In the genomic region with DNA sequence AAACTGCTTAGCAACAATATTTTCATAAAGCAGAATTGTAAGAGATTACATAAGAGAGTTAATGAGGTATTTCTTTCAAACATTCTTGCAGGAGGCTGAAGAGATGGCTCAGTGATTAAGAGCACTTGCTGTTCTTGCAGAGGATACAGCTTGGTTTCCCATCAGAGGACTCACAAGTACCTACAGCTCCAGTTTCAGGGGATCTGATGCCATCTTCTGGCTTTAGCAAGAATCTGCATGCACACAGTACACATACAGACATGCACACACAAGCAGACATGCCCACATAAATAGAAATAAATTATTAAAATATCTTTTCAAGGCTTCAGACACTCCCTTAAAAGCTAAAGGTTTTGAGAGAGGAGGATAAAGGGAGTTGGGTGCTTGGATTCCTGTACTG, we compare ENCODE assay signal across 17 mouse cellular contexts. TPM values are rescaled to one million over a fixed set of nuclear protein-coding genes. Genes with fewer than 3 reads are reported as not detected.
A peak's percentile ranks its signal among the peaks of the same experiment; 100 is the strongest.
DNase-seq lines count a peak whose midpoint lies in the region; ATAC-seq and TF ChIP-seq lines count a peak whose summit lies in the region.
"Had no signal": no experiment of that assay in that cellular context is flagged by ENCODE, and none has a peak within 500 bp of the region (broad histone marks: within the 10 kb centered on the region; RNA-seq: fewer than 3 reads in every experiment).

No protein-coding gene starts in this region.

- no peak for ATAC-seq in embryonic facial prominence, embryonic 11.5 days (replicated peaks; ENCODE audit: insufficient number of reproducible peaks, low FRiP score, low TSS enrichment, low read depth)
- no peak for ATAC-seq in lung, embryonic 14.5 days (ENCODE audit: insufficient read depth)

- H3K36me3 ChIP-seq in embryonic facial prominence, embryonic 11.5 days (replicated peaks; ENCODE audit: control insufficient read depth, insufficient read depth, low read depth, low read length), result no peaks in the 10 kb centered on the region
- no peaks in the 10 kb centered on the region for H3K36me3 ChIP-seq in embryonic facial prominence, embryonic 10.5 days (replicated peaks)
- no peaks in the 10 kb centered on the region for H3K36me3 ChIP-seq in lung, embryonic 14.5 days (ENCODE audit: insufficient read depth)
- H3K36me3 ChIP-seq: hindbrain, embryonic 15.5 days; kidney, embryonic 15.5 days; liver, embryonic 15.5 days had no signal

- no peak overlapping the region for H3K27ac ChIP-seq in embryonic facial prominence, embryonic 11.5 days (replicated peaks; ENCODE audit: low read depth, low read length)
- H3K27ac ChIP-seq in embryonic facial prominence, embryonic 10.5 days (replicated peaks), result no peak overlapping the region
- H3K27ac ChIP-seq in lung, embryonic 14.5 days (ENCODE audit: low read depth), result no peak overlapping the region
- H3K27ac ChIP-seq in gastrocnemius, adult 2 months, result no peak overlapping the region
- H3K27ac ChIP-seq: hindbrain, embryonic 15.5 days; kidney, embryonic 15.5 days; liver, embryonic 15.5 days had no signal

- peak; percentile 3 for DNase-seq in embryonic facial prominence, embryonic 11.5 days (ENCODE audit: low spot score)
- no peak for DNase-seq in embryonic facial prominence, embryonic 10.5 days (ENCODE audit: low spot score)
- peak; percentile 15 for DNase-seq in lung, embryonic 14.5 days
- no peak for DNase-seq in lung, postnatal 4 days
- peak; percentile 19 for DNase-seq in ZHBTc4 (ENCODE audit: low read depth, low spot score)
- peak; percentile 12 for DNase-seq in retina, embryonic 14.5 days (ENCODE audit: low spot score)
- DNase-seq in heart, postnatal 10 days, result no peak
- DNase-seq in gastrocnemius, adult 2 months, result no peak
- DNase-seq: adrenal gland, adult 8-10 months; B cell, adult 2 months; heart, adult 11 months; left cerebral cortex, postnatal 4 days had no signal

- TF ChIP-seq CTCF in lung, embryonic 14.5 days (IDR thresholded peaks at IDR 0.05; ENCODE audit: low read depth), result peak; percentile 26; the same call in 1 of the 2 replicates
- TF ChIP-seq CTCF in gastrocnemius, adult 2 months (IDR thresholded peaks at IDR 0.05), result no peak

- H3K9ac ChIP-seq in embryonic facial prominence, embryonic 11.5 days (replicated peaks; ENCODE audit: low read length), result no peak overlapping the region
- H3K9ac ChIP-seq in lung, embryonic 14.5 days, result no peak overlapping the region
- H3K9ac ChIP-seq: hindbrain, embryonic 15.5 days; kidney, embryonic 15.5 days; liver, embryonic 15.5 days had no signal

- H3K4me2 ChIP-seq in embryonic facial prominence, embryonic 11.5 days (ENCODE audit: low read depth, low read length), result no peak overlapping the region
- H3K4me2 ChIP-seq in lung, embryonic 14.5 days, result no peak overlapping the region
- H3K4me2 ChIP-seq: hindbrain, embryonic 15.5 days; kidney, embryonic 15.5 days; liver, embryonic 15.5 days had no signal

- no peaks in the 10 kb centered on the region for H3K4me1 ChIP-seq in embryonic facial prominence, embryonic 11.5 days (ENCODE audit: control insufficient read depth, insufficient read depth, low read length)
- no peaks in the 10 kb centered on the region for H3K4me1 ChIP-seq in embryonic facial prominence, embryonic 10.5 days
- no peaks in the 10 kb centered on the region for H3K4me1 ChIP-seq in lung, embryonic 14.5 days (ENCODE audit: insufficient read depth)
- H3K4me1 ChIP-seq: hindbrain, embryonic 15.5 days; kidney, embryonic 15.5 days; liver, embryonic 15.5 days had no signal

- no peak overlapping the region for H3K4me3 ChIP-seq in embryonic facial prominence, embryonic 11.5 days (ENCODE audit: low read depth, low read length)
- no peak overlapping the region for H3K4me3 ChIP-seq in embryonic facial prominence, embryonic 10.5 days
- H3K4me3 ChIP-seq in lung, embryonic 14.5 days (ENCODE audit: low read depth, low read length), result no peak overlapping the region
- no peak overlapping the region for H3K4me3 ChIP-seq in gastrocnemius, adult 2 months
- H3K4me3 ChIP-seq: erythroblast, embryonic 14.5 days; hindbrain, embryonic 15.5 days; kidney, embryonic 15.5 days; liver, embryonic 15.5 days; myocyte had no signal

- no peaks in the 10 kb centered on the region for H3K9me3 ChIP-seq in embryonic facial prominence, embryonic 11.5 days (replicated peaks; ENCODE audit: control insufficient read depth, low read length)
- no peaks in the 10 kb centered on the region for H3K9me3 ChIP-seq in embryonic facial prominence, embryonic 10.5 days
- H3K9me3 ChIP-seq in lung, embryonic 14.5 days (ENCODE audit: low read depth, low read length), result no peaks in the 10 kb centered on the region
- H3K9me3 ChIP-seq: hindbrain, embryonic 15.5 days; kidney, embryonic 15.5 days; liver, embryonic 15.5 days had no signal

- intact Hi-C loops in heart, postnatal 10 days (cut with DNase I), result no loop called here
- intact Hi-C loops in gastrocnemius, adult 2 months (cut with DNase I), result no loop called here

- no peaks in the 10 kb centered on the region for H3K27me3 ChIP-seq in embryonic facial prominence, embryonic 11.5 days (ENCODE audit: control insufficient read depth, insufficient read depth, low read length)
- no peaks in the 10 kb centered on the region for H3K27me3 ChIP-seq in embryonic facial prominence, embryonic 10.5 days (replicated peaks; ENCODE audit: low read depth, poor library complexity, severe bottlenecking)
- no peaks in the 10 kb centered on the region for H3K27me3 ChIP-seq in lung, embryonic 14.5 days (ENCODE audit: insufficient read depth, low read length)
- H3K27me3 ChIP-seq: hindbrain, embryonic 15.5 days; kidney, embryonic 15.5 days; liver, embryonic 15.5 days had no signal

RNA-seq across cellular contexts. Expression of a gene that starts 33.6 kb away (rescaled TPM):
- 15.8 and 17.4 TPM in 2 replicates for polyA plus RNA-seq in embryonic facial prominence, embryonic 11.5 days (2014; fragmentation: Nextera tagmentation; extraction: Ambion mirVana)
- 14.0 and 14.4 TPM in 2 replicates for polyA plus RNA-seq in embryonic facial prominence, embryonic 10.5 days (2016; fragmentation: Nextera tagmentation; extraction: Ambion mirVana)
- 14.6 and 16.1 TPM in 2 replicates for polyA plus RNA-seq in lung, embryonic 14.5 days (2014; fragmentation: Nextera tagmentation; extraction: Ambion mirVana)
- total RNA-seq in heart, postnatal 10 days (2021), result 1 to 10 TPM; 5.5 to 7.6 TPM
- total RNA-seq in gastrocnemius, adult 2 months (2021), result 1 to 10 TPM; 2.5 to 4.0 TPM
- polyA plus RNA-seq: erythroblast, embryonic 14.5 days had no signal

Comparison
In these comparisons a context has a peak if more than half of its experiments do, and no peak if none do; other contexts are left out.
1. DNase-seq: peak in embryonic facial prominence, embryonic 11.5 days (single experiment), lung, embryonic 14.5 days (single experiment), ZHBTc4 (single experiment) and retina, embryonic 14.5 days (single experiment); none in embryonic facial prominence, embryonic 10.5 days (single experiment), lung, postnatal 4 days (0 of 2), heart, postnatal 10 days (0 of 2) and gastrocnemius, adult 2 months (single experiment).